Mouse (Mus musculus) Patski (cell line): ENCODE results near the gene Syp. TPM values are rescaled to one million over a fixed set of nuclear protein-coding genes. Genes with fewer than 3 reads are reported as not detected.

ENCODE experiments used
- ATAC-seq: fragments of 100-300 bp; one replicate; pipeline ENCODE4 v1.8.0; 2021
- CTCF ChIA-PET: fragments of 350-600 bp; sonication (Branson Sonifier 250); formaldehyde crosslinking; loops from one replicate; lab custom pipeline; 2022; ENCODE audit warnings: inconsistent platforms; lab: Charles Lee
- POLR2A ChIA-PET: fragments of 350-600 bp; sonication (Branson Sonifier 250); formaldehyde crosslinking; loops from one replicate; lab custom pipeline; 2022; ENCODE audit warnings: antibody characterized with exemption, inconsistent platforms; lab: Charles Lee
- DNase-seq: peaks from one replicate; pipeline ENCODE4 v3.0.0-alpha.2; 2011; ENCODE audit warnings: low read depth, low spot score
- H3K27me3 ChIP-seq: fragments of 371-371 bp; one replicate; pipeline ENCODE4 v1.5.1; 2021
- CTCF ChIP-seq: fragments of 100-300 bp; IDR thresholded peaks from one replicate; pipeline ENCODE4 v1.5.1; 2021
- in situ Hi-C: fragments of 300-500 bp; cut with MboI; formaldehyde crosslinking; loops from 3 replicates; pipeline ENCODE4 v1.11.1; 2018; ENCODE audit warnings: low pct_unique_long_range_greater_than_20kb, mixed read lengths
- polyA plus RNA-seq: library from polyadenylated mRNA; unstranded; gene quantifications from one replicate; pipeline ENCODE4 v1.2.3, GENCODE M21; 2021

The Syp gene
- polyA plus RNA-seq, 1 experiment from 2014 or later, result 1.1 TPM

DNA sequence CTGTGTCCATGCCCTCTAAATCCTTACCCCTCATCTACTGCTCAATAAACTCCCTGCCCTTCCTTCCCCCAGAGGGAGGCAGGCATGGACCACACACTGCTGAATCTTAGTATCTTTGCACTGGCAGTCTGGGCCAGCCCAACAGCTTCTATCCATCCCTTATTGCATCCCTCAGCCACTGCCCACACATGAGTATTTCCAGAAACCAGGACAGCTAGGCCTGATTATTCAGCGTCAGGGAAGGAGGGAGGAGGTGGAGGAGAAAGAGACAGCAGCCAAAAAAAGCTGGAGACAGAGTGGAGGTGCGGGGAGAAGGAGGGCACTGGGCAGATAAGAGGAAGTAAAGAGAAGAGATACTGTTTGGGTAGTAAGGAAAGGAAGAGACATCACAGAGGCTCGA, 3.2 kb upstream of the Syp start:
- ATAC-seq (no peak), DNase-seq (no peak)
- in situ Hi-C loops, result loop anchor here (25.0 kb wide), 1 partner anchor 1373 kb away; no protein-coding TSS in a partner anchor
- no peak for TF ChIP-seq CTCF
- peaks cover 31% of the 10 kb centered on the region for H3K27me3 ChIP-seq
- CTCF ChIA-PET, result no interaction called here
- POLR2A ChIA-PET, result no interaction called here

DNA sequence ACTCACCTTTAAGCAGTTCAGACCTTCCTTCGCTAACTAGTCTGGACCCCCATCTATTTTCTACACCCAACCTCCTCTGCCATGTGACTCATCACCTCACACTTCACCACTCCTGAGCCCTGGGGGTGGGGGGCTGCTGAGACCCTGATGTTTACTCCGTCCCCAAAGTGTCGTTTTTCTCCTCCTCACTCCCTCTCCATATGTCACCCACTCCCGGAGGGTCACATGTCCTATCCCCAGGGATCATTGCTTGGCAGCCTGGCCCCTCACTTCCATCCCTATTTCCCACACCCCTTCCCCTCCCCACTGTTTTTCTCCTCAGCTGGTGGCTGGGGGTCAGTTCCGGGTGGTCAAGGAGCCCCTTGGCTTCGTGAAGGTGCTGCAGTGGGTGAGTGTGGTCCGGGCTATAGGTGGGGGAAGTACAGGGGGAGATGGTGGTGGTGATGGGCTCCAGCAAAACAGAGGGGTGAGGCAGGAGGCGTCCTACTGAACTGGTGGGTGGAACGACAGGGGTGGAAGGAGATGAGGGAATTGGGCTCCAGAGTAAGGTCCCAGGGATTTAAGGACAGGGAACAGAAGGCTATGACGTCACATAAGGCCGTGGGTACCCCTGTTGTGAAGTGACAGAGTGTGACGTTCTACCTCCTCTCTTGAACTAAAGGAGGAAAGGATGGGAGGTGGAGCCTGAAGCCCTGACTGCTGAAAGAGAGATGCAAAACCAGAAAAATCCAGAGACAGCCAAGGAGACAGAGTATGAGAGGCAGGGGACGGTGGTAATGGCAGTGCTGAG, 1.5 kb downstream of the Syp start:
- no peak for TF ChIP-seq CTCF
- DNase-seq (no peak), ATAC-seq (no peak)
- in situ Hi-C loops, result loop anchor here (25.0 kb wide), 1 partner anchor 1377 kb away; no protein-coding TSS in a partner anchor
- ChIA-PET CTCF (no interaction called here), POLR2A (no interaction called here)
- peaks cover 19% of the 10 kb centered on the region for H3K27me3 ChIP-seq

DNA sequence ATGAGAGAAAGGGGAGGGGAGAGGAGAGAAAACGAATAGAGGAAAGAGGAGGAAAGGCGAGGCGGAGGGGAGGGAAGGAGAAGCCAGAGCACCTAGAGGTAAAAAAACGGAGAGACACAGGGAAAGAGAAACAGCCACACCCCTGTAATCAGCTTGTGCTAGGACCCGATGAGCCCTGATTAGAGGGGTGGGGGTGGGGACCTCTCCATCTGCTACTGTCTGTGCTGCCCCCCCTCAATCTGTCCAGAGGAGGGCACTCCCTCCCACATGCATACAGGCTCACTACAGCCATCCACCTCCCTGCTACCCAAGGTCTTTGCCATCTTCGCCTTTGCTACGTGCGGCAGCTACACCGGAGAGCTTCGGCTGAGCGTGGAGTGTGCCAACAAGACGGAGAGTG, 2.5 kb downstream of the Syp start:
- DNase-seq (no peak), ATAC-seq (no peak)
- peaks cover 8% of the 10 kb centered on the region for H3K27me3 ChIP-seq
- POLR2A ChIA-PET, result no interaction called here
- in situ Hi-C loops, result loop anchor here (25.0 kb wide), 1 partner anchor 1378 kb away; no protein-coding TSS in a partner anchor
- no peak for TF ChIP-seq CTCF
- CTCF ChIA-PET, result interaction anchor here (1.5 kb wide), 1 partner anchor 319 kb away, joined by 3 read pairs; no protein-coding TSS in a partner anchor

GRCm38 (mm10) chrX:7645349-7645748, 7.1 kb downstream of the Syp start:
- DNase-seq, result no peak
- POLR2A ChIA-PET, result no interaction called here
- peaks cover 9% of the 10 kb centered on the region for H3K27me3 ChIP-seq
- TF ChIP-seq CTCF, result no peak
- ATAC-seq, result no peak
- CTCF ChIA-PET, result interaction anchor here (0.6 to 2.7 kb wide), 3 partner anchors 8 to 223 kb away, joined by 3 to 14 read pairs (median 5); no protein-coding TSS in a partner anchor
- in situ Hi-C loops, result loop anchor here (5.0 to 25.0 kb wide), 4 partner anchors 173 to 1383 kb away; no protein-coding TSS in a partner anchor

GRCm38 (mm10) chrX:7648671-7649304, 10.5 kb downstream of the Syp start:
- ChIA-PET CTCF (no interaction called here), POLR2A (interaction anchor here (0.7 kb wide), 1 partner anchor 94 kb away, joined by 3 read pairs; no protein-coding TSS in a partner anchor)
- peaks cover 4% of the 10 kb centered on the region for H3K27me3 ChIP-seq
- ATAC-seq (peak; percentile 95), DNase-seq (peak; percentile 74)
- TF ChIP-seq CTCF, result no peak
- in situ Hi-C loops, result loop anchor here (5.0 to 25.0 kb wide), 4 partner anchors 176 to 1386 kb away; no protein-coding TSS in a partner anchor

- ATAC-seq (no peak), DNase-seq (no peak)
- H3K27me3 ChIP-seq, result peaks cover 13% of the 10 kb centered on the region
- TF ChIP-seq CTCF, result no peak
- in situ Hi-C loops, result no loop called here
- ChIA-PET CTCF (no interaction called here), POLR2A (interaction anchor here (0.5 kb wide), 1 partner anchor 54 kb away, joined by 3 read pairs; no protein-coding TSS in a partner anchor)
These were observed 19.0 kb downstream of the Syp start, which contains the start of gene Prickle3 for GRCm38 (mm10) chrX:7657221-7657639. Gene Prickle3, plus strand, starts transcription at chrX:7657260.

- TF ChIP-seq CTCF, result no peak
- ChIA-PET POLR2A (no interaction called here), CTCF (no interaction called here)
- in situ Hi-C loops, result no loop called here
- ATAC-seq (no peak), DNase-seq (no peak)
- peaks cover 13% of the 10 kb centered on the region for H3K27me3 ChIP-seq
These were observed 19.9 kb downstream of the Syp start for GRCm38 (mm10) chrX:7658031-7658784.

GRCm38 (mm10) chrX:7658785-7659589, 20.7 kb downstream of the Syp start:
- peaks cover 13% of the 10 kb centered on the region for H3K27me3 ChIP-seq
- POLR2A ChIA-PET, result no interaction called here
- ATAC-seq, result no peak
- in situ Hi-C loops, result no loop called here
- TF ChIP-seq CTCF, result no peak
- DNase-seq, result no peak
- CTCF ChIA-PET, result no interaction called here

DNA sequence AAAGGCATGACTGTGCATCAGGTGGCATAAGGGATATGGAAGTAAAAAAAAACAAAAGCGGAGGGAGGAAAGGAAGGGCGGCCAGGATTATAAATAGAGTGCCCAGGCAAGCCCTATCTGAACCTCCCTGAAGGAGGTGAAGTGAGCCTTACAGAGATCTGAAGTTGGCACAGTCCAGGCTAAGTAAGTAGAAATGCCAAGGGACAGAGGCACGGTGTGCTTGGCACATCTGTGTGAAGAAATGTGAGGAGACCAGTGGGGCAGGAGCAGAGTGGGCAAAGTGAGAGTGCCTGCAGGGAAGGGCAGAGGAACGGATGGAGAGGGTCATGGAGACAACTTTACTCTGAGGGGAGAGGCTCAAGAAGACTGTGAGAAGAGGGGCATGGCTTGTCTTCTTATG, 22.8 kb downstream of the Syp start:
- POLR2A ChIA-PET, result no interaction called here
- no peak for TF ChIP-seq CTCF
- CTCF ChIA-PET, result no interaction called here
- DNase-seq, result no peak
- in situ Hi-C loops, result no loop called here
- H3K27me3 ChIP-seq, result peaks cover 13% of the 10 kb centered on the region
- no peak for ATAC-seq
